Mouse (Mus musculus) Patski (cell line): Measurements from ENCODE around the gene Rtn4. TPM values are rescaled to one million over a fixed set of nuclear protein-coding genes. Genes with fewer than 3 reads are reported as not detected.
"Not testable (repeated sequence)": the region's sequence is repeated elsewhere in the genome, so short reads cannot be mapped to it uniquely, and the experiment has no call there.

ENCODE experiments used
- ATAC-seq: fragments of 100-300 bp; one replicate; pipeline ENCODE4 v1.8.0; 2021
- CTCF ChIA-PET: fragments of 350-600 bp; sonication (Branson Sonifier 250); formaldehyde crosslinking; loops from one replicate; lab custom pipeline; 2022; ENCODE audit warnings: inconsistent platforms; lab: Charles Lee
- POLR2A ChIA-PET: fragments of 350-600 bp; sonication (Branson Sonifier 250); formaldehyde crosslinking; loops from one replicate; lab custom pipeline; 2022; ENCODE audit warnings: antibody characterized with exemption, inconsistent platforms; lab: Charles Lee
- DNase-seq: peaks from one replicate; pipeline ENCODE4 v3.0.0-alpha.2; 2011; ENCODE audit warnings: low read depth, low spot score
- H3K27me3 ChIP-seq: fragments of 371-371 bp; one replicate; pipeline ENCODE4 v1.5.1; 2021
- CTCF ChIP-seq: fragments of 100-300 bp; IDR thresholded peaks from one replicate; pipeline ENCODE4 v1.5.1; 2021
- in situ Hi-C: fragments of 300-500 bp; cut with MboI; formaldehyde crosslinking; loops from 3 replicates; pipeline ENCODE4 v1.11.1; 2018; ENCODE audit warnings: low pct_unique_long_range_greater_than_20kb, mixed read lengths
- polyA plus RNA-seq: library from polyadenylated mRNA; unstranded; gene quantifications from one replicate; pipeline ENCODE4 v1.2.3, GENCODE M21; 2021

Rtn4 gene
- polyA plus RNA-seq, 1 experiment from 2014 or later, result 580 TPM

- DNase-seq, result no peak
- H3K27me3 ChIP-seq, result no peaks in the 10 kb centered on the region
- in situ Hi-C loops, result no loop called here
- no peak for ATAC-seq
- no peak for TF ChIP-seq CTCF
- POLR2A ChIA-PET, result no interaction called here
- CTCF ChIA-PET, result interaction anchor here (1.0 kb wide), 1 partner anchor 14 kb away, joined by 3 read pairs; no protein-coding TSS in a partner anchor
These were observed 47.0 kb downstream of the Rtn4 start for GRCm38 (mm10) chr11:29739752-29740151.

- no peak for TF ChIP-seq CTCF
- no peaks in the 10 kb centered on the region for H3K27me3 ChIP-seq
- in situ Hi-C loops, result no loop called here
- CTCF ChIA-PET, result interaction anchor here (1.0 kb wide), 1 partner anchor 13 kb away, joined by 3 read pairs; no protein-coding TSS in a partner anchor
- ATAC-seq (no peak), DNase-seq (no peak)
- POLR2A ChIA-PET, result no interaction called here
These were observed 52.1 kb downstream of the Rtn4 start for GRCm38 (mm10) chr11:29744760-29745430.

GRCm38 (mm10) chr11:29745513-29745912 lies 52.8 kb downstream of the Rtn4 start:
- ATAC-seq (no peak), DNase-seq (no peak)
- in situ Hi-C loops, result no loop called here
- POLR2A ChIA-PET, result interaction anchor here (0.6 kb wide), 1 partner anchor 49 kb away, joined by 6 read pairs; no protein-coding TSS in a partner anchor
- CTCF ChIA-PET, result interaction anchor here (1.0 kb wide), 1 partner anchor 13 kb away, joined by 3 read pairs; no protein-coding TSS in a partner anchor
- H3K27me3 ChIP-seq, result no peaks in the 10 kb centered on the region
- no peak for TF ChIP-seq CTCF

GRCm38 (mm10) chr11:29746203-29746602 lies 53.5 kb downstream of the Rtn4 start:
- POLR2A ChIA-PET, result interaction anchor here (0.6 kb wide), 1 partner anchor 50 kb away, joined by 6 read pairs; no protein-coding TSS in a partner anchor
- no peaks in the 10 kb centered on the region for H3K27me3 ChIP-seq
- ATAC-seq (no peak), DNase-seq (no peak)
- in situ Hi-C loops, result no loop called here
- CTCF ChIA-PET, result no interaction called here
- no peak for TF ChIP-seq CTCF

GRCm38 (mm10) chr11:29747365-29747764 lies 54.6 kb downstream of the Rtn4 start:
- H3K27me3 ChIP-seq, result no peaks in the 10 kb centered on the region
- ChIA-PET POLR2A (no interaction called here), CTCF (no interaction called here)
- ATAC-seq, result no peak
- TF ChIP-seq CTCF, result no peak
- in situ Hi-C loops, result no loop called here
- DNase-seq, result no peak

- ChIA-PET CTCF (no interaction called here), POLR2A (no interaction called here)
- in situ Hi-C loops, result no loop called here
- TF ChIP-seq CTCF, result no peak
- DNase-seq, result no peak
- H3K27me3 ChIP-seq, result no peaks in the 10 kb centered on the region
- ATAC-seq, result no peak
These were observed 55.1 kb downstream of the Rtn4 start for GRCm38 (mm10) chr11:29747881-29748280.

- no peaks in the 10 kb centered on the region for H3K27me3 ChIP-seq
- CTCF ChIA-PET, result interaction anchor here (1.6 kb wide), 1 partner anchor 7 kb away, joined by 4 read pairs; no protein-coding TSS in a partner anchor
- ATAC-seq (no peak), DNase-seq (no peak)
- in situ Hi-C loops, result no loop called here
- POLR2A ChIA-PET, result no interaction called here
- TF ChIP-seq CTCF, result no peak
These were observed 56.2 kb downstream of the Rtn4 start for GRCm38 (mm10) chr11:29748750-29749467.

- ATAC-seq (no peak), DNase-seq (no peak)
- ChIA-PET CTCF (interaction anchor here (1.6 kb wide), 1 partner anchor 8 kb away, joined by 4 read pairs; no protein-coding TSS in a partner anchor), POLR2A (no interaction called here)
- H3K27me3 ChIP-seq, result no peaks in the 10 kb centered on the region
- in situ Hi-C loops, result no loop called here
- TF ChIP-seq CTCF, result no peak
These were observed 56.7 kb downstream of the Rtn4 start for GRCm38 (mm10) chr11:29749468-29749829.

- ATAC-seq (no peak), DNase-seq (no peak)
- no peaks in the 10 kb centered on the region for H3K27me3 ChIP-seq
- POLR2A ChIA-PET, result no interaction called here
- TF ChIP-seq CTCF, result no peak
- CTCF ChIA-PET, result interaction anchor here (1.3 kb wide), 1 partner anchor 27 kb away, joined by 3 read pairs; no protein-coding TSS in a partner anchor
- in situ Hi-C loops, result no loop called here
These were observed 58.3 kb downstream of the Rtn4 start for GRCm38 (mm10) chr11:29751013-29751412.

- CTCF ChIA-PET, result interaction anchor here (0.8 kb wide), 2 partner anchors 9 to 13 kb away, joined by 3 to 4 read pairs; no protein-coding TSS in a partner anchor
- DNase-seq, result no peak
- POLR2A ChIA-PET, result no interaction called here
- in situ Hi-C loops, result no loop called here
- no peak for ATAC-seq
- TF ChIP-seq CTCF, result no peak
- H3K27me3 ChIP-seq, result no peaks in the 10 kb centered on the region
These were observed 59.2 kb downstream of the Rtn4 start for GRCm38 (mm10) chr11:29751648-29752611.

GRCm38 (mm10) chr11:29756007-29756406 lies 63.3 kb downstream of the Rtn4 start:
- CTCF ChIA-PET, in situ Hi-C loops, DNase-seq, ATAC-seq, H3K27me3 ChIP-seq: not testable (repeated sequence)
- POLR2A ChIA-PET, result interaction anchor here (0.7 kb wide), 1 partner anchor 12 kb away, joined by 3 read pairs; no protein-coding TSS in a partner anchor
